Mouse (Mus musculus) bone marrow, adult 2 months (tissue): ENCODE measurements around the gene Slc44a4. TPM values are rescaled to one million over a fixed set of nuclear protein-coding genes. Genes with fewer than 3 reads are reported as not detected.

Experiments
- H3K27ac ChIP-seq: fragments of 200-500 bp; 2 replicates; pipeline ENCODE4 v1.5.1; 2012; ENCODE audit warnings: low read depth, mild to moderate bottlenecking, control low read depth, inconsistent platforms, low read length; ENCODE audit not compliant: control insufficient read depth, poor library complexity, insufficient read depth
- H3K4me1 ChIP-seq: fragments of 200-500 bp; 2 replicates; pipeline ENCODE4 v1.6.1; 2011; ENCODE audit warnings: low read length; ENCODE audit not compliant: control insufficient read depth, insufficient read depth
- H3K4me3 ChIP-seq: fragments of 200-500 bp; replicated peaks from 2 replicates; pipeline ENCODE3; 2011; ENCODE audit warnings: mild to moderate bottlenecking, low read depth, low read length, control low read depth; ENCODE audit not compliant: control insufficient read depth
- CTCF ChIP-seq: fragments of 200-500 bp; IDR thresholded peaks from 2 replicates; pipeline ENCODE4 v1.5.1; 2011; ENCODE audit warnings: low read length, control low read depth; ENCODE audit not compliant: control insufficient read depth, insufficient read depth
- POLR2A ChIP-seq: fragments of 200-500 bp; IDR thresholded peaks from 2 replicates; pipeline ENCODE4 v1.6.1; 2011; ENCODE audit warnings: low read depth, mild to moderate bottlenecking, control low read depth, low read length, borderline replicate concordance; ENCODE audit not compliant: control insufficient read depth
- WGBS: fragments of 180-500 bp; shearing (Covaris S2); methylation state at CpG from one replicate; pipeline ENCODE4 v1.1.7; 2018; 5-methylcytosine and 5-hydroxymethylcytosine counted together
- polyA plus RNA-seq: library from polyadenylated mRNA; stranded (reverse); fragments of >200 nt; gene quantifications from 2 replicates; pipeline ENCODE4 v1.2.4, GENCODE M21; 2011; ENCODE audit warnings: low replicate concordance; ENCODE audit not compliant: missing spikeins, insufficient read depth, insufficient read length

Gene Slc44a4
- polyA plus RNA-seq: 1.3 TPM in 1 of 2 replicates, not detected in the other

DNA sequence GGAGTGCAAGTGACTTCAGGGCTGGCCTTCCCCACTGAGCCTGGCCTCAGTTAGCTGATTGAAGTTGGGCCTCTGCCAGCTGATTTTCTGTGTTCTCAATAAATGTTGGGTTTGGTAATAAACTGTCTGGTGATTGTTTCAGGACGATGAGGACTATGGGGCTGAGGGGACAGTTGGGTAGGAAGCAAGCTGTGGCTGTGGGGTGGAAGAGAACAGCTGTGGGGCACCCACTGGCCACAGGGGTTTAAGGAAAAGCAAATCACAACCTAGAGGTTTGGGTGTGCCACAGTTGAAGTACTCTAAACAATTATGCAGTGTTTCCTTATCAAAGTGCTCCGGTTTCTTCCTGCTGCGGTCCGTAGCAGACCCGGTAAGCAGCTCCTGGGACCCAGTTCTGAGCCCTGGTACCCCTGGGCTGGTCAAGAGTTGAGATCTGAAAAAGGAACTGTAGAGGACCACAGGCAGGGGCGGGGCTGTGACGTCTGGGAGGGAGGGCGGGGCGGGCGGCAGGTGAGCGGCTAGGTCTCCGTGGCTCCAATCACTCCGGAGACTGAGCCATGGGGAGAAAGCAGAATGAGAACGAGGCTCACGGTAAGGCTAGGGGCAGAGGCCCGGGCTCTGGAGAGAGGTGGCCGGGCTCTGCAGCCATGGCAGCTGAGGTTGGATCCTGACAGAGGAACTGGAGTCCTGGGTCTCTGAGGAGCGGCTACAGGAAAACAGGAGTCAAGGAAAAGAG is at the start of gene Slc44a4:
Gene Slc44a4, plus strand, starts transcription at position 537 of the 736 bp plus-strand sequence.
- 69% methylated on average over 18 of the region's 18 CpGs for WGBS
- no peaks in the 10 kb centered on the region for H3K4me1 ChIP-seq
- no peak within 1 kb of the TSS for H3K4me3 ChIP-seq
- no peak within 1 kb of the TSS for H3K27ac ChIP-seq
- no peak for TF ChIP-seq POLR2A
- TF ChIP-seq CTCF: no peak

DNA sequence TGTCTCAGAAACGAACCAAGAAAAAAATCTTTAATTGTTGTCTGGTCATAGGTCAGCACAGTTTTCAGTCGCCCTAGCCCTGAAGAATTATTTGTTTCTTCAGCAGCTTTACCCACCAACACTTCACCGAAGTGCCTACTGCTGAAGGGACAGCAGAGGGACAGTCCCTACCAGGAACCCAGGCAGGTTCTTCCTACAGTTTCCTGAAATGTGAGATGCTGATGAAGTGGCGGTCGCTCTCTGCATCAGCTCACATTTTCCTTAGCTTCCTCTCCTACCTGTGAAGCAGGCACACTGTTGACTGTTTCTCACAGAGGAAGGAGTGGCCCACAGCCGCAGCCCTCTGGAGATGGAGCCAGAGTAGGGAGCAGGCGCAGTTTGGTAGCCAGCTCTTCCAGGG is 48.3 kb upstream of the Slc44a4 start:
- Histone ChIP-seq H3K27ac (no peak overlapping the region), H3K4me1 (no peaks in the 10 kb centered on the region), H3K4me3 (no peak overlapping the region)
- whole genome bisulfite sequencing: 54% methylated on average over 7 of the region's 7 CpGs
- TF ChIP-seq CTCF (no peak), POLR2A (no peak)

DNA sequence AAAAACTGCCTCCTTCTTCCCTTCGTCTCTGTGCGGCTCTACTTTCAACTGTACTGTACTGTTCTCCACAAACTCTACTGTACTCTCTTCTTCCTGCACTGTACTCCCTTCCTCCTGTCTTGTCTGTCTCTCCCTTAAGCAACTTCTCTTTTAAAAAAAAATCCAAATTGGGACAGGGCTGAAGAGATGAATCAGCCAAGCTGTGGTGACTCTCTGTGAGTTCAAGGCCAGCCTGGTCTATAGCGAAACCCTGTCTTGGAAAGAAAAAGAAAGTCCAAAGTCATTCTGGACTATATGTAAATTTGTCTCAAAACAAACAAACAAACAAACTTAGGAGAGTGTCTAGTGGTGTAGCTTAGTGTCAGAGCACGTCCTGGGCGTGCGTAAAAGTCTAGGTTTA is 39.9 kb upstream of the Slc44a4 start:
- H3K4me3 ChIP-seq: no peak overlapping the region
- 84% methylated on average over 6 of the region's 6 CpGs for WGBS
- TF ChIP-seq CTCF (no peak), POLR2A (no peak)
- H3K4me1 ChIP-seq: no peaks in the 10 kb centered on the region
- H3K27ac ChIP-seq: no peak overlapping the region

DNA sequence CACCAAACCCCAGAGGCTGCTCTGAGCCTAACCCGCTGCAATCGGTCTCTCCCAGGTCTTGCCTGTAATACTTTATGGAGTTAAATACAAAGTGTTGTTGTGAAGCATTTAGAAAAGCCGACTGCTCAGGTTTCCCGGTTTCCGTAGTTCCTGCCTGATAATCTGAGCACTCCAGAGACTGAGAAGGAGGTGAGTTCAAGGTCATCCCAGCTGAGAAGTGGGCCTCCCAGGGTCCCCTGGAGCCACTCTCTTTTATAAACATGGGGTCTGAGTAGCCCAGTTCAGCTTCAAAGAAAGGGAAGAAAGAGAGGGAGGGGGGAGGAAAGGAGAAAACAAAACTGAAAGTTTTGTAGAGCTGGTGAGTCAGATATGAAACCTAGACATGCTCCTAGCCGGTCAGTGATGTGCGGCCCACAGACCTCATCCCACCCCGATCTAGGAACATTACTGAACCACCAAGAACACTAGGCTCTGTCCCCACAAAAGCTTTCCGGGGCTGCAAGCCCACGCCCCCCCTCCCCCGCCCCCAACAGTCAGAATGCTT is 34.9 kb upstream of the Slc44a4 start, which contains the start of gene Zbtb12:
Gene Zbtb12, plus strand, starts transcription at position 148 of the 544 bp plus-strand sequence.
- H3K4me3 ChIP-seq: no peak within 1 kb of the TSS
- no peak for TF ChIP-seq CTCF
- TF ChIP-seq POLR2A: no peak
- H3K4me1 ChIP-seq: no peaks in the 10 kb centered on the region; the same call in 1 of the 2 replicates
- H3K27ac ChIP-seq: no peak within 1 kb of the TSS
- WGBS: 36% methylated on average over 11 of the region's 11 CpGs

DNA sequence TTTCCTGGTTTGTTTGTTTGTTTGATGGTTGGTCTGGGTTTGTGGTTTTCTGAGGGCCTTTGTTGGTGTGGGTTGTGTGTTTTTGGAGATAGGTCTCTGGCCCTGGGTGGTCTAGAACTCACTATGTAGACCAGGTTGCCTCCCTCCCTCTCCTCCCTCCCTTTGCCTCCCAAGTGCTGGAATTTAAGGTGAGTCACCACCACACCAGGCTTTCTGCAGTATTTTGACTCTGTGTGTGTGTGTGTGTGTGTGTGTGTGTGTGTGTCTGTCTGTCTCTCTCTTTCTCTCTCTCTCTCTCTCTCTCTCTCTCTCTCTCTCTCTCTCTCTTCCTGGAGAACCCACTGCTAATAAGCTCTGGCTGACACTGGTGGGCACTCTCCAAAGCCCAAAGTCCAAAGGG is 33.1 kb upstream of the Slc44a4 start:
- Histone ChIP-seq H3K4me3 (no peak overlapping the region), H3K27ac (no peak overlapping the region), H3K4me1 (no peaks in the 10 kb centered on the region; the same call in 1 of the 2 replicates)
- TF ChIP-seq CTCF (no peak), POLR2A (no peak)

DNA sequence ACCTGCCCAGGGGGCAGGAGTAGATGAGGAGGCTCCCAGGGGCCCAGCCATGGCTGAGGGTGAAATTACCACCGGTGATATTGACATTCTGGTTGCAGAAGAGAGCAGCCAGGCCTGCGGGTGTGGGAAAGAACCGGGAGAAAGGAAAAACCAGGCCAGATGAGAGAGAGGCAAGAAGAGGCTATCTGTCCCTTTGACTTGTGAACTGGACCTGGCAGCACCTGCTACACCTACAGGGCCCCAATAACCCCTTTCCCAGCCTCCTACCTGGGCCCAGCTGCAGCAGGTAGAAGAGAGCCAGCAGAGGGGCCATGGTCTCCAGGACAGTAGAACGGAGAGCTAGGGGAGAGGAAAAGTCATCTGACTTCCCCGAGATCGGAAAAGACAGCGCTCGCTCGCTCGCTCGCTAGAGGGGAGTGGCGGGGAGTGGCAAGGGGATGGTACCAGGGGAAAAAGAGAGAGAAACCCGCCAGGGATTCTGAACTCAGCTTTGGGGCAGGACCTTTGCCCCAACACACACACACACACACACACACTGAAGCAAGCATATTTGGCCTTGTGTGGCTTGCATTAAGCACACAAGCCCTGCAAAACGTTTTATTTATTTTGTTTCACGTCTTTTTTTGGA is 32.5 kb upstream of the Slc44a4 start, which contains the start of gene Gm20547:
Gene Gm20547, minus strand, starts transcription at position 360 of the 628 bp plus-strand sequence.
- WGBS: 86% methylated on average over 15 of the region's 15 CpGs
- TF ChIP-seq CTCF (no peak), POLR2A (no peak)
- no peaks in the 10 kb centered on the region; the same call in 1 of the 2 replicates for H3K4me1 ChIP-seq
- H3K4me3 ChIP-seq: no peak within 1 kb of the TSS
- no peak within 1 kb of the TSS for H3K27ac ChIP-seq

DNA sequence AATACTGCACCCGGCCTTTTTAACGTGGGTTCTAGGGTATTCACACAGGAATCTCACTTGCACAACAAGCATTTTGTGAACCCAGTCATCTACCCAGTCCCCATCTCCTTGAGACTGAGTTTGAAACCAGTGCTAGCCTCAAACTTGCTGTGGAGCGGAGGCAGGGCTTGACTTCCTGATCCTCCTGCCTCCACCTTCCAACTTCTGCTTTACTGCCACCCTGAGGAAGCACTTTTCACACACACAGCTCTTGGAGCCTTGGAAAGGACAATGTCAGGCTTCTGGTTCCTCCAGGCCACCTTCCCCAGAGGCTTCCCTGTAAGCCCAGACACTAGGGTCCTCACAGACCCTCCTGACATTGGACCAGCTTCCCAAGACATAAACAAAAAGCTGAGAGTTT is 30.9 kb upstream of the Slc44a4 start:
- 37% methylated on average over 3 of the region's 3 CpGs for WGBS
- H3K4me1 ChIP-seq: peaks cover 2% of the 10 kb centered on the region
- TF ChIP-seq POLR2A: no peak
- no peak for TF ChIP-seq CTCF

DNA sequence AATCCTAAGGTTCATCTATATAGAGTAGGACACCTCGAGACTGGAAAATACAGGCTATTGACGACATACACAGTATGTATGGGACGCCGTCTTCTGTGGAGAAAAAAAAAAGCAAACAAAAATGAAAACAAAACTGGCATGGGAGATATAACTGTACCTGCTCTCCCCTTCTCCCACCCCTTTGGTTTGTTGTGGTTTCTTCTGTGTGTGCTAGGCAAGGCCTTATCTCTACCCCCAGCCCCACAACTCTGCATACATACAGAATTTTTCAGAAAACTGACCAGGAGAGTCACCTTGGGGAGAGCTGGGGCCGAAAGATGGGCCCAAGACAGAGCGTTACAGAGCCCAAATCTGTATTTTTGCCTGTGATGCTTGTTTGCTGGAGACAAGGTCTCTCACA is 29.6 kb upstream of the Slc44a4 start:
- H3K27ac ChIP-seq: no peak overlapping the region
- peaks cover 2% of the 10 kb centered on the region for H3K4me1 ChIP-seq
- no peak overlapping the region for H3K4me3 ChIP-seq
- TF ChIP-seq POLR2A (no peak), CTCF (no peak)
- 70% methylated on average over 6 of the region's 6 CpGs for WGBS

More for the DNA sequence above, 30.9 kb upstream of the Slc44a4 start:
- Histone ChIP-seq H3K4me3 (no peak overlapping the region), H3K27ac (no peak overlapping the region)
